Mouse (Mus musculus) erythroblast, embryonic 14.5 days (primary cell): ENCODE results near the gene Lst1.

ENCODE experiments used
- GATA1 ChIP-seq: IDR thresholded peaks from 2 replicates; pipeline ENCODE4 v1.6.1; 2012; ENCODE audit warnings: low read length, inconsistent platforms, mixed read lengths
- TAL1 ChIP-seq: IDR thresholded peaks from 3 replicates; pipeline ENCODE4 v1.6.1; 2012; ENCODE audit warnings: low read length, inconsistent platforms, mixed read lengths

- TF ChIP-seq TAL1, result no peak
- TF ChIP-seq GATA1, result no peak
These were observed 947 bp upstream of the Lst1 start for GRCm38 (mm10) chr17:35189186-35189585.
